ENCODE assay signal across 8 mouse cellular contexts in the genomic region with DNA sequence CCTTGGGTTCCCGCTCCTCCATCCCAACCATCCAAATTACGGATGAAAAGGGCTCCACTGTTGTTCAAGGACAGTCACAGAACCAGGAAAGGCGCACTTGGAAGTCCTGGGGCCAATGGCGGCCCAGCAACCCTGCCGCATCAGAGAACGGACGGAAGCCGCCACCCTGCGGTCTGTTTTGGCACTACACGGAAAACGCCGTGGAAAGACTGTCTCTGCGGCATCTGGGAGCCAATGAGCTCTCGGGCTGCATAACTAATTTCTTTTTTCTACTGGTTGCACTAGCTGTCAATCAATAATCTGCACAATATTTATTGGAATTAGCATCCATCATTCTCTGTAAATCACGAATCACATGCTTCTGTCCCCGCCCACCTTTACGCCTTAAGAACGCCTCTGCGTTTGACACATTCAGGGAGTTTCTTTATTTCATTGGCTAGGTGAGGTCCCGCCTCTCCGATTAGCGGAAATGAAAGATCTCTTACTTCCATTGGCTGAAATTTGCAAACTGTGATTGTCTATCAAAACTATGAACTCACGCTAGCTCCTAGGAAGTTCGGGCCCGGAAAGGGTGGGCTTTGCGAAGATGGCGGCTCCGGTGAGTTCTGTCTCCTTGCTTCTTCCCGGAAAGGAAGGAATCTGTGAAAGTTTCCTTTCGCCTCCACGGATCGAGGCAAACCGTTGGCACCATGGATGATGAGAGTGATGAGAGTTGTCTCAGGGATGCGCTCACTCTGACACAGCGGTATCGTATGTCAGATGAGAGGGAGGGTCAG. TPM values are rescaled to one million over a fixed set of nuclear protein-coding genes. Genes with fewer than 3 reads are reported as not detected.
A peak's percentile ranks its signal among the peaks of the same experiment; 100 is the strongest.
DNase-seq lines count a peak whose midpoint lies in the region; ATAC-seq and TF ChIP-seq lines count a peak whose summit lies in the region.

TSS of gene Ngdn (plus strand) at position 464 of the 776 bp plus-strand sequence.

- peak; percentile 95 for ATAC-seq in kidney, embryonic 14.5 days (ENCODE audit: low FRiP score, low TSS enrichment)
- peak; percentile 97 for ATAC-seq in limb, embryonic 15.5 days (ENCODE audit: insufficient number of reproducible peaks, low FRiP score, low TSS enrichment, low read depth)

- peak within 1 kb of the TSS; percentile 48 for H3K27ac ChIP-seq in bone marrow macrophage, adult 2 months (ENCODE audit: insufficient read depth, low read depth, low read length)
- H3K27ac ChIP-seq in embryonic fibroblast, embryonic 13.5 days (ENCODE audit: insufficient read depth, low read length), result peak within 1 kb of the TSS; percentile 80
- peak within 1 kb of the TSS; percentile 92 for H3K27ac ChIP-seq in kidney, embryonic 14.5 days (ENCODE audit: low read depth, low read length)
- H3K27ac ChIP-seq in limb, embryonic 15.5 days, result peak within 1 kb of the TSS; percentile 95

- no peaks in the 10 kb centered on the region for H3K9me3 ChIP-seq in kidney, embryonic 14.5 days (ENCODE audit: control insufficient read depth, low read length)
- H3K9me3 ChIP-seq in limb, embryonic 15.5 days, result no peaks in the 10 kb centered on the region

- peak within 1 kb of the TSS; percentile 77 for H3K9ac ChIP-seq in kidney, embryonic 14.5 days (ENCODE audit: low read depth, low read length)
- H3K9ac ChIP-seq in limb, embryonic 15.5 days, result peak within 1 kb of the TSS; percentile 67

- TF ChIP-seq POLR2A in bone marrow macrophage, adult 2 months (IDR thresholded peaks at IDR 0.05; ENCODE audit: borderline replicate concordance, low read depth, low read length), result no peak; the same call in 1 of the 2 replicates
- TF ChIP-seq POLR2A in embryonic fibroblast, embryonic 13.5 days (IDR thresholded peaks at IDR 0.05; ENCODE audit: low read depth, low read length), result peak; percentile 93

- peak within 1 kb of the TSS; percentile 67 for H3K4me3 ChIP-seq in bone marrow macrophage, adult 2 months (ENCODE audit: insufficient read depth, low read length)
- H3K4me3 ChIP-seq in embryonic fibroblast, embryonic 13.5 days (ENCODE audit: insufficient read depth, low read length), result peak within 1 kb of the TSS; percentile 97
- peak within 1 kb of the TSS; percentile 82 for H3K4me3 ChIP-seq in kidney, embryonic 14.5 days (ENCODE audit: low read length)
- H3K4me3 ChIP-seq in limb, embryonic 15.5 days, result peak within 1 kb of the TSS; percentile 64

- DNase-seq in A20 (ENCODE audit: low read depth, low spot score), result peak; percentile 99
- DNase-seq in heart, adult 9 months (ENCODE audit: low spot score in 2 of 2), result peak; percentile 99 to 100
- DNase-seq in monocyte, adult 2 months (ENCODE audit: low read depth in 1 of 2, low spot score in 2 of 2), result peak; percentile 92 to 96
- peak; percentile 95 to 98 for DNase-seq in spleen, postnatal 36 days (ENCODE audit: low spot score in 2 of 2)

- H3K36me3 ChIP-seq in kidney, embryonic 14.5 days (ENCODE audit: control insufficient read depth, insufficient read depth, low read length), result peaks cover 10% of the 10 kb centered on the region
- H3K36me3 ChIP-seq in limb, embryonic 15.5 days, result peaks cover 14% of the 10 kb centered on the region; the same call in 1 of the 2 replicates

- no peaks in the 10 kb centered on the region for H3K27me3 ChIP-seq in kidney, embryonic 14.5 days (ENCODE audit: control insufficient read depth, insufficient read depth, low read length)
- H3K27me3 ChIP-seq in limb, embryonic 15.5 days, result no peaks in the 10 kb centered on the region

- peak within 1 kb of the TSS; percentile 74 for H3K4me2 ChIP-seq in kidney, embryonic 14.5 days (replicated peaks; ENCODE audit: low read depth, low read length)
- H3K4me2 ChIP-seq in limb, embryonic 15.5 days, result peak within 1 kb of the TSS; percentile 72

- under 1% methylated on average over 36 of the region's 36 CpGs for WGBS in kidney, embryonic 14.5 days
- WGBS in limb, embryonic 15.5 days, result under 1% methylated on average over 36 of the region's 36 CpGs

- 0 out of 2 replicates have a peak, but pooled peaks have one; percentile 34 for TF ChIP-seq CTCF in bone marrow macrophage, adult 2 months (IDR thresholded peaks at IDR 0.05; ENCODE audit: low read depth, low read length)
- TF ChIP-seq CTCF in embryonic fibroblast, embryonic 13.5 days (IDR thresholded peaks at IDR 0.05; ENCODE audit: borderline replicate concordance, insufficient read depth, low read length), result peak; percentile 60

- H3K4me1 ChIP-seq in bone marrow macrophage, adult 2 months (ENCODE audit: control insufficient read depth, insufficient read depth, low read length), result peaks cover 8% of the 10 kb centered on the region
- H3K4me1 ChIP-seq in embryonic fibroblast, embryonic 13.5 days (ENCODE audit: control insufficient read depth, insufficient read depth, low read length), result no peaks in the 10 kb centered on the region
- no peaks in the 10 kb centered on the region for H3K4me1 ChIP-seq in kidney, embryonic 14.5 days (ENCODE audit: control insufficient read depth, insufficient read depth, low read length)
- no peaks in the 10 kb centered on the region for H3K4me1 ChIP-seq in limb, embryonic 15.5 days

RNA-seq across cellular contexts. Expression of gene Ngdn, which starts in this region (rescaled TPM):
- polyA plus RNA-seq in bone marrow macrophage, adult 2 months (2012; ENCODE audit: insufficient read depth, insufficient read length, missing spikeins), result 38.3 and 44.2 TPM in 2 replicates
- 32.8 and 37.7 TPM in 2 replicates for polyA plus RNA-seq in embryonic fibroblast, embryonic 13.5 days (2011; ENCODE audit: insufficient read length, low read depth, missing spikeins)
- 80.8 and 109 TPM in 2 replicates for polyA plus RNA-seq in kidney, embryonic 14.5 days (2014; fragmentation: Nextera tagmentation; extraction: Ambion mirVana)
- 70.7 and 79.7 TPM in 2 replicates for polyA plus RNA-seq in limb, embryonic 15.5 days (2015; fragmentation: Nextera tagmentation; extraction: Ambion mirVana)

Comparison
In these comparisons a context has a peak if more than half of its experiments do, and no peak if none do; other contexts are left out.
1. Peak in every context shown above with its lines: DNase-seq, ATAC-seq, H3K4me3 ChIP-seq and H3K27ac ChIP-seq.